Mouse (Mus musculus): ENCODE results near the gene Prss53. TPM values are rescaled to one million over a fixed set of nuclear protein-coding genes. Genes with fewer than 3 reads are reported as not detected.
"Not testable (repeated sequence)": the region's sequence is repeated elsewhere in the genome, so short reads cannot be mapped to it uniquely, and the experiment has no call there.

Prss53 gene
- total and polyA plus RNA-seq, 2 experiments from 2014 or later: 0.26 TPM; not detected in 1

- Histone ChIP-seq H3K4me2 (ENCODE audit: low read depth, low read length) (peak overlapping the region; percentile 96), H3K4me1 (ENCODE audit: control insufficient read depth, insufficient read depth) (peaks cover 5% of the 10 kb centered on the region), H3K4me3 (ENCODE audit: low read depth, low read length) (peak overlapping the region; percentile 86), H3K36me3 (replicated peaks; ENCODE audit: control insufficient read depth, insufficient read depth, low read length) (peaks cover 30% of the 10 kb centered on the region), H3K9ac (replicated peaks; ENCODE audit: low read depth, low read length) (peak overlapping the region; percentile 73), H3K27ac (ENCODE audit: low read depth) (peak overlapping the region; percentile 91), H3K27me3 (ENCODE audit: control insufficient read depth, insufficient read depth, low read length) (no peaks in the 10 kb centered on the region), H3K9me3 (replicated peaks; ENCODE audit: control insufficient read depth, low read length) (no peaks in the 10 kb centered on the region)
- ATAC-seq (ENCODE audit: insufficient read depth, low read depth) (peak; percentile 94), DNase-seq (ENCODE audit: low spot score) (peak; percentile 95)
- TF ChIP-seq EP300 (IDR thresholded peaks at IDR 0.05; ENCODE audit: low read depth) (peak; percentile 59; the same call in 1 of the 2 replicates), CTCF (IDR thresholded peaks at IDR 0.05; ENCODE audit: low read depth) (0 out of 2 replicates have a peak, but pooled peaks have one; percentile 3)
- WGBS: under 1% methylated on average over 44 of the region's 46 CpGs
Observed at GRCm38 (mm10) chr7:127841340-127842000, 49.3 kb downstream of the Prss53 start.

- DNase-seq (ENCODE audit: low spot score): no peak
- 4% methylated on average over 15 of the region's 15 CpGs for WGBS
Observed at GRCm38 (mm10) chr7:127840886-127841285, 49.9 kb downstream of the Prss53 start.

DNA sequence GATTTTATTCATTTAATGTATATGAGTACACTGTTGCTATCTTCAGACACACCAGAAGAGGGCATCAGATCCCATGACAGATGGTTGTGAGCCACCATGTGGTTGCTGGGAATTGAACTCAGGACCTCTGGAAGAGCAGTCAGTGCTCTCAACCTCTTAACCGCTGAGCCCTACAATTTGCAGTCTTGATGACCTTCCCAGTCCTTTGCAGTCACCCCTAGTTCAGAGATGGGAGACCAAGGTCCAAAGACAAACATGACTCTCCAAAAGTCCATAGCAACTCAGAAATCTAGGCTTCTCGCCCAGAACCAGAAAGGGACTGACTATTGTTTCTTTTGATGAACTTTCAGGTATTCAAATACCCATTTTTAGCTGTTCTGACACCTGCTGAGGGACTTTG, 50.7 kb downstream of the Prss53 start:
- not testable (repeated sequence) for H3K9me3 ChIP-seq (replicated peaks; ENCODE audit: control insufficient read depth, low read length); H3K4me3 ChIP-seq (ENCODE audit: low read depth, low read length); H3K27me3 ChIP-seq (ENCODE audit: control insufficient read depth, insufficient read depth, low read length); H3K9ac ChIP-seq (replicated peaks; ENCODE audit: low read depth, low read length); H3K4me2 ChIP-seq (ENCODE audit: low read depth, low read length); H3K27ac ChIP-seq (ENCODE audit: low read depth); DNase-seq (ENCODE audit: low spot score); ATAC-seq (ENCODE audit: insufficient read depth, low read depth); H3K4me1 ChIP-seq (ENCODE audit: control insufficient read depth, insufficient read depth)
- H3K36me3 ChIP-seq (replicated peaks; ENCODE audit: control insufficient read depth, insufficient read depth, low read length): peaks cover 18% of the 10 kb centered on the region
- 87% methylated on average over 2 of the region's 2 CpGs for WGBS

More at GRCm38 (mm10) chr7:127840886-127841285, 49.9 kb downstream of the Prss53 start:
- Histone ChIP-seq H3K4me2 (ENCODE audit: low read depth, low read length) (peak overlapping the region; percentile 96), H3K4me1 (ENCODE audit: control insufficient read depth, insufficient read depth) (peaks cover 5% of the 10 kb centered on the region), H3K9me3 (replicated peaks; ENCODE audit: control insufficient read depth, low read length) (no peaks in the 10 kb centered on the region), H3K4me3 (ENCODE audit: low read depth, low read length) (peak overlapping the region; percentile 86), H3K9ac (replicated peaks; ENCODE audit: low read depth, low read length) (peak overlapping the region; percentile 73), H3K27me3 (ENCODE audit: control insufficient read depth, insufficient read depth, low read length) (no peaks in the 10 kb centered on the region), H3K36me3 (replicated peaks; ENCODE audit: control insufficient read depth, insufficient read depth, low read length) (peaks cover 24% of the 10 kb centered on the region), H3K27ac (ENCODE audit: low read depth) (peak overlapping the region; percentile 91)
- TF ChIP-seq CTCF (IDR thresholded peaks at IDR 0.05; ENCODE audit: low read depth) (no peak), EP300 (IDR thresholded peaks at IDR 0.05; ENCODE audit: low read depth) (no peak)
- peak; percentile 19 for ATAC-seq (ENCODE audit: insufficient read depth, low read depth)

GRCm38 (mm10) chr7:127837878-127838277, 52.9 kb downstream of the Prss53 start:
- H3K4me1 ChIP-seq (ENCODE audit: control insufficient read depth, insufficient read depth); H3K4me2 ChIP-seq (ENCODE audit: low read depth, low read length); H3K27ac ChIP-seq (ENCODE audit: low read depth); ATAC-seq (ENCODE audit: insufficient read depth, low read depth); H3K36me3 ChIP-seq (replicated peaks; ENCODE audit: control insufficient read depth, insufficient read depth, low read length); H3K4me3 ChIP-seq (ENCODE audit: low read depth, low read length); H3K27me3 ChIP-seq (ENCODE audit: control insufficient read depth, insufficient read depth, low read length); H3K9ac ChIP-seq (replicated peaks; ENCODE audit: low read depth, low read length); H3K9me3 ChIP-seq (replicated peaks; ENCODE audit: control insufficient read depth, low read length); DNase-seq (ENCODE audit: low spot score): not testable (repeated sequence)
- 72% methylated on average over 4 of the region's 4 CpGs for WGBS

DNA sequence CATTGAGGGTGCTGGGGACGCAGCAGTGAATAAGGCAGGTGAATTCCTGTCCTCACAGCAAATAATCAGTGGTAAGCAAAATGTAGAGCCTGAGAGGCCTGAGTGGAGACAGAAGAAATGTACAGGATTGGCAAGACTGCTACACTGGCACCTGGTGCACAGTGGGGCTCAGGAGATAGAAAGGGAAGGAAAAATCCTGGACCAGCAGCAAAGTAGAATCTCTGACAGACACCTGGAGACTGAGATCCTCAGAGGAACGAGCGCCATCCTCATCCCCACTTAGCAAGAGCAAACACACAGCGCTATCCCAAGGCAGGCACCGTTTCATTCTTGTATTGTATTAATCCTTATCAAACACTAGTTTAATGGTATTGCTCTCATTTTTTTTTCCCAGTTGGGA, 53.3 kb downstream of the Prss53 start:
- no peaks in the 10 kb centered on the region for H3K36me3 ChIP-seq (replicated peaks; ENCODE audit: control insufficient read depth, insufficient read depth, low read length)
- H3K4me1 ChIP-seq (ENCODE audit: control insufficient read depth, insufficient read depth): peaks cover 5% of the 10 kb centered on the region
- no peak overlapping the region for H3K4me3 ChIP-seq (ENCODE audit: low read depth, low read length)
- H3K27me3 ChIP-seq (ENCODE audit: control insufficient read depth, insufficient read depth, low read length): no peaks in the 10 kb centered on the region
- H3K27ac ChIP-seq (ENCODE audit: low read depth): no peak overlapping the region
- H3K4me2 ChIP-seq (ENCODE audit: low read depth, low read length): no peak overlapping the region
- no peak overlapping the region for H3K9ac ChIP-seq (replicated peaks; ENCODE audit: low read depth, low read length)
- ATAC-seq (ENCODE audit: insufficient read depth, low read depth) (no peak), DNase-seq (ENCODE audit: low spot score) (no peak)
- 85% methylated on average over 5 of the region's 5 CpGs for WGBS
- no peaks in the 10 kb centered on the region for H3K9me3 ChIP-seq (replicated peaks; ENCODE audit: control insufficient read depth, low read length)
- TF ChIP-seq EP300 (IDR thresholded peaks at IDR 0.05; ENCODE audit: low read depth) (no peak), CTCF (IDR thresholded peaks at IDR 0.05; ENCODE audit: low read depth) (no peak)

Other genes with a start within 250 kb of the Prss53 start
- 19.3 and 32.4 TPM in 2 replicates for gene Bcl7c, start 182.0 kb downstream of the Prss53 start, total RNA-seq (2014; rRNA removed; ENCODE audit: low replicate concordance)
- 25.6 and 27.6 TPM in 2 replicates for gene Bcl7c, start 182.0 kb downstream of the Prss53 start, polyA plus RNA-seq (2015; fragmentation: Nextera tagmentation; extraction: Ambion mirVana)
- gene Ctf1, start 178.2 kb downstream of the Prss53 start, total RNA-seq (2014; rRNA removed; ENCODE audit: low replicate concordance): 9.3 and 11.1 TPM in 2 replicates
- 2.6 and 3.1 TPM in 2 replicates for gene Ctf1, start 178.2 kb downstream of the Prss53 start, polyA plus RNA-seq (2015; fragmentation: Nextera tagmentation; extraction: Ambion mirVana)
- not detected in 2 replicates for gene Ctf2, start 158.8 kb downstream of the Prss53 start, total RNA-seq (2014; rRNA removed; ENCODE audit: low replicate concordance)
- gene Ctf2, start 158.8 kb downstream of the Prss53 start, polyA plus RNA-seq (2015; fragmentation: Nextera tagmentation; extraction: Ambion mirVana): not detected in 2 replicates
- 8.9 and 21.6 TPM in 2 replicates for gene Fbxl19, start 146.4 kb downstream of the Prss53 start, total RNA-seq (2014; rRNA removed; ENCODE audit: low replicate concordance)
- gene Fbxl19, start 146.4 kb downstream of the Prss53 start, polyA plus RNA-seq (2015; fragmentation: Nextera tagmentation; extraction: Ambion mirVana): 0.42 and 0.56 TPM in 2 replicates
- gene Orai3, start 121.2 kb downstream of the Prss53 start, total RNA-seq (2014; rRNA removed; ENCODE audit: low replicate concordance): 31.8 and 38.9 TPM in 2 replicates
- 17.3 and 17.6 TPM in 2 replicates for gene Orai3, start 121.2 kb downstream of the Prss53 start, polyA plus RNA-seq (2015; fragmentation: Nextera tagmentation; extraction: Ambion mirVana)
- 7.5 and 14.4 TPM in 2 replicates for gene Setd1a, start 114.3 kb downstream of the Prss53 start, total RNA-seq (2014; rRNA removed; ENCODE audit: low replicate concordance)
- gene Setd1a, start 114.3 kb downstream of the Prss53 start, polyA plus RNA-seq (2015; fragmentation: Nextera tagmentation; extraction: Ambion mirVana): 6.0 and 7.6 TPM in 2 replicates
- not detected in 2 replicates for gene Gm49388, start 105.4 kb downstream of the Prss53 start, total RNA-seq (2014; rRNA removed; ENCODE audit: low replicate concordance)
- not detected in 2 replicates for gene Gm49388, start 105.4 kb downstream of the Prss53 start, polyA plus RNA-seq (2015; fragmentation: Nextera tagmentation; extraction: Ambion mirVana)
- 36.1 and 47.4 TPM in 2 replicates for gene Hsd3b7, start 90.4 kb downstream of the Prss53 start, total RNA-seq (2014; rRNA removed; ENCODE audit: low replicate concordance)
- gene Hsd3b7, start 90.4 kb downstream of the Prss53 start, polyA plus RNA-seq (2015; fragmentation: Nextera tagmentation; extraction: Ambion mirVana): 23.3 and 27.4 TPM in 2 replicates
- 4.5 and 14.5 TPM in 2 replicates for gene Stx4a, start 66.7 kb downstream of the Prss53 start, total RNA-seq (2014; rRNA removed; ENCODE audit: low replicate concordance)
- 44.7 and 46.5 TPM in 2 replicates for gene Stx4a, start 66.7 kb downstream of the Prss53 start, polyA plus RNA-seq (2015; fragmentation: Nextera tagmentation; extraction: Ambion mirVana)
- 0.15 and 0.19 TPM in 2 replicates for gene Stx1b, start 66.4 kb downstream of the Prss53 start, total RNA-seq (2014; rRNA removed; ENCODE audit: low replicate concordance)
- 0.38 and 0.51 TPM in 2 replicates for gene Stx1b, start 66.4 kb downstream of the Prss53 start, polyA plus RNA-seq (2015; fragmentation: Nextera tagmentation; extraction: Ambion mirVana)
- 19.5 and 25.4 TPM in 2 replicates for gene Zfp646, start 14.7 kb downstream of the Prss53 start, total RNA-seq (2014; rRNA removed; ENCODE audit: low replicate concordance)
- 2.7 and 3.0 TPM in 2 replicates for gene Zfp646, start 14.7 kb downstream of the Prss53 start, polyA plus RNA-seq (2015; fragmentation: Nextera tagmentation; extraction: Ambion mirVana)
- 3.2 and 4.8 TPM in 2 replicates for gene Zfp668, start 14.1 kb downstream of the Prss53 start, total RNA-seq (2014; rRNA removed; ENCODE audit: low replicate concordance)
- 6.1 and 7.1 TPM in 2 replicates for gene Zfp668, start 14.1 kb downstream of the Prss53 start, polyA plus RNA-seq (2015; fragmentation: Nextera tagmentation; extraction: Ambion mirVana)
- 1.1 TPM in 1 of 2 replicates, not detected in the other for gene Gm21974, start 4.5 kb upstream of the Prss53 start, total RNA-seq (2014; rRNA removed; ENCODE audit: low replicate concordance)
- gene Gm21974, start 4.5 kb upstream of the Prss53 start, polyA plus RNA-seq (2015; fragmentation: Nextera tagmentation; extraction: Ambion mirVana): not detected in 2 replicates
- 36.8 and 59.1 TPM in 2 replicates for gene Vkorc1, start 4.6 kb upstream of the Prss53 start, total RNA-seq (2014; rRNA removed; ENCODE audit: low replicate concordance)
- gene Vkorc1, start 4.6 kb upstream of the Prss53 start, polyA plus RNA-seq (2015; fragmentation: Nextera tagmentation; extraction: Ambion mirVana): 70.4 and 85.8 TPM in 2 replicates
- 117 and 196 TPM in 2 replicates for gene Bckdk, start 13.1 kb upstream of the Prss53 start, total RNA-seq (2014; rRNA removed; ENCODE audit: low replicate concordance)
- gene Bckdk, start 13.1 kb upstream of the Prss53 start, polyA plus RNA-seq (2015; fragmentation: Nextera tagmentation; extraction: Ambion mirVana): 128 and 131 TPM in 2 replicates
- gene Kat8, start 21.5 kb upstream of the Prss53 start, total RNA-seq (2014; rRNA removed; ENCODE audit: low replicate concordance): 14.4 and 22.6 TPM in 2 replicates
- gene Kat8, start 21.5 kb upstream of the Prss53 start, polyA plus RNA-seq (2015; fragmentation: Nextera tagmentation; extraction: Ambion mirVana): 17.0 and 20.4 TPM in 2 replicates
- gene Prss8, start 39.1 kb upstream of the Prss53 start, total RNA-seq (2014; rRNA removed; ENCODE audit: low replicate concordance): 0.73 and 8.1 TPM in 2 replicates
- gene Prss8, start 39.1 kb upstream of the Prss53 start, polyA plus RNA-seq (2015; fragmentation: Nextera tagmentation; extraction: Ambion mirVana): 0.18 and 0.34 TPM in 2 replicates
- 14.2 and 17.5 TPM in 2 replicates for gene Prss36, start 55.8 kb upstream of the Prss53 start, total RNA-seq (2014; rRNA removed; ENCODE audit: low replicate concordance)
- gene Prss36, start 55.8 kb upstream of the Prss53 start, polyA plus RNA-seq (2015; fragmentation: Nextera tagmentation; extraction: Ambion mirVana): 10.1 and 10.2 TPM in 2 replicates
- 25.8 and 33.4 TPM in 2 replicates for gene Fus, start 76.5 kb upstream of the Prss53 start, total RNA-seq (2014; rRNA removed; ENCODE audit: low replicate concordance)
- 134 and 175 TPM in 2 replicates for gene Fus, start 76.5 kb upstream of the Prss53 start, polyA plus RNA-seq (2015; fragmentation: Nextera tagmentation; extraction: Ambion mirVana)
- gene Pycard, start 102.9 kb upstream of the Prss53 start, total RNA-seq (2014; rRNA removed; ENCODE audit: low replicate concordance): 30.7 and 89.6 TPM in 2 replicates
- 43.0 and 46.4 TPM in 2 replicates for gene Pycard, start 102.9 kb upstream of the Prss53 start, polyA plus RNA-seq (2015; fragmentation: Nextera tagmentation; extraction: Ambion mirVana)
- gene Trim72, start 113.0 kb upstream of the Prss53 start, total RNA-seq (2014; rRNA removed; ENCODE audit: low replicate concordance): 22.8 and 52.7 TPM in 2 replicates
- 2.2 and 2.3 TPM in 2 replicates for gene Trim72, start 113.0 kb upstream of the Prss53 start, polyA plus RNA-seq (2015; fragmentation: Nextera tagmentation; extraction: Ambion mirVana)
- gene Itgam, start 171.7 kb upstream of the Prss53 start, total RNA-seq (2014; rRNA removed; ENCODE audit: low replicate concordance): 0.38 and 1.9 TPM in 2 replicates
- gene Itgam, start 171.7 kb upstream of the Prss53 start, polyA plus RNA-seq (2015; fragmentation: Nextera tagmentation; extraction: Ambion mirVana): 0.53 and 0.58 TPM in 2 replicates
- not detected in 2 replicates for gene Gm49368, start 171.7 kb upstream of the Prss53 start, total RNA-seq (2014; rRNA removed; ENCODE audit: low replicate concordance)
- not detected in 2 replicates for gene Gm49368, start 171.7 kb upstream of the Prss53 start, polyA plus RNA-seq (2015; fragmentation: Nextera tagmentation; extraction: Ambion mirVana)
- gene Itgax, start 238.6 kb upstream of the Prss53 start, total RNA-seq (2014; rRNA removed; ENCODE audit: low replicate concordance): 0.70 TPM in 1 of 2 replicates, not detected in the other
- 0.12 and 0.19 TPM in 2 replicates for gene Itgax, start 238.6 kb upstream of the Prss53 start, polyA plus RNA-seq (2015; fragmentation: Nextera tagmentation; extraction: Ambion mirVana)

Measured in heart, postnatal 0 days (tissue).